Mouse (Mus musculus): ENCODE measurements at regions not wholly inside any gene's neighbourhood (a gene's known extent, or its start where the extent isn't known, plus 50 kb on each side); places are given as distances from the start of the nearest gene placed in this dataset.

DNA sequence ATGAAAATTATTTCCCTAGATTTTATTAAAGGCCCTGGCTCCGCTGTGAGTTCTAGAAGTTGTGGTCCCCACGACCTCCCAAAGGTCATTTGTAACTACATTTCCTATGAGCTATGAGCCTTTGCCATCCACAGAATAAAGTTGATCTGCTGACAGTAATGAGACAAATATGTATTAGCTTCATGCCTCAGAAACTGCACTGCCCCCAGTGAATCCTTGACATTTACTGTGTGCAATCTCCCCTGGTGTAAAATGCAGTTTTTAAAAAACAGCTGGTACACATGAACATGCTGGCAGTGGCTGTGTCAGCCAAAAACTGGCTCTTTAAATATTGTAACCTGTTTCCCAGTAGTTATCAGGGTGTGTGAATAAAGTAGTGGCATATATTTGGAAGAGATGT, 907.7 kb upstream of the Tenm2 start:
- ATAC-seq: no peak
- Histone ChIP-seq H3K4me2 (ENCODE audit: low read depth, low read length) (no peak overlapping the region), H3K9ac (ENCODE audit: low read depth, low read length) (no peak overlapping the region), H3K4me3 (ENCODE audit: low read length) (no peak overlapping the region), H3K36me3 (ENCODE audit: control insufficient read depth, insufficient read depth, low read length) (no peaks in the 10 kb centered on the region), H3K9me3 (ENCODE audit: control insufficient read depth, low read length) (no peaks in the 10 kb centered on the region), H3K27ac (ENCODE audit: low read length) (no peak overlapping the region), H3K4me1 (ENCODE audit: control insufficient read depth, insufficient read depth, low read length) (no peaks in the 10 kb centered on the region), H3K27me3 (replicated peaks; ENCODE audit: control insufficient read depth, insufficient read depth, low read length) (no peaks in the 10 kb centered on the region)
- 77% methylated on average over 2 of the region's 2 CpGs for WGBS

DNA sequence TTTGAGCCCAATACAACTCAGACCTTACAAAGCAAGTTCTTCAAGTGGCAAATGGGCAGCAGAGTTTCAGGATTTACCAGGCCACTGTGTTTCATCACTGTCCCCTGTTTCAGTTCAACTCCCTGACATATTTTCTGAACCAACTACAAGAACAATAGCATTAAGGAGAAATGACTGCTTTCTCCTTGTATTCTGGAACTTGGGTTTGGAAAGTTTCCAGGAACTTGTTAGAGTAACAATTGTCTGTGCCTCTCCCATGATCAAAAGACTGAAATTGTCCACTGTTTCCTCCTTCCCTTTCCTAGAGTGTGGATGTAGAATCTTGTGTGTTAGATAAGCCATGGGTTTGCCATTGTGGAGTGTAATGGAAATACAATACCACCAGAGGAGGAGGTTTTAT, 893.1 kb upstream of the Tenm2 start:
- Histone ChIP-seq H3K27me3 (replicated peaks; ENCODE audit: control insufficient read depth, insufficient read depth, low read length) (no peaks in the 10 kb centered on the region), H3K4me3 (ENCODE audit: low read length) (no peak overlapping the region), H3K4me2 (ENCODE audit: low read depth, low read length) (no peak overlapping the region), H3K9me3 (ENCODE audit: control insufficient read depth, low read length) (no peaks in the 10 kb centered on the region), H3K27ac (ENCODE audit: low read length) (no peak overlapping the region), H3K9ac (ENCODE audit: low read depth, low read length) (no peak overlapping the region), H3K4me1 (ENCODE audit: control insufficient read depth, insufficient read depth, low read length) (no peaks in the 10 kb centered on the region), H3K36me3 (ENCODE audit: control insufficient read depth, insufficient read depth, low read length) (no peaks in the 10 kb centered on the region)
- ATAC-seq: no peak

GRCm38 (mm10) chr11:38123789-38124330, 888.1 kb upstream of the Tenm2 start:
- 72% methylated on average over 2 of the region's 2 CpGs for WGBS
- Histone ChIP-seq H3K36me3 (ENCODE audit: control insufficient read depth, insufficient read depth, low read length) (no peaks in the 10 kb centered on the region), H3K9ac (ENCODE audit: low read depth, low read length) (no peak overlapping the region), H3K4me1 (ENCODE audit: control insufficient read depth, insufficient read depth, low read length) (no peaks in the 10 kb centered on the region), H3K4me3 (ENCODE audit: low read length) (no peak overlapping the region), H3K4me2 (ENCODE audit: low read depth, low read length) (no peak overlapping the region), H3K27ac (ENCODE audit: low read length) (no peak overlapping the region), H3K27me3 (replicated peaks; ENCODE audit: control insufficient read depth, insufficient read depth, low read length) (no peaks in the 10 kb centered on the region), H3K9me3 (ENCODE audit: control insufficient read depth, low read length) (no peaks in the 10 kb centered on the region)
- no peak for ATAC-seq

DNA sequence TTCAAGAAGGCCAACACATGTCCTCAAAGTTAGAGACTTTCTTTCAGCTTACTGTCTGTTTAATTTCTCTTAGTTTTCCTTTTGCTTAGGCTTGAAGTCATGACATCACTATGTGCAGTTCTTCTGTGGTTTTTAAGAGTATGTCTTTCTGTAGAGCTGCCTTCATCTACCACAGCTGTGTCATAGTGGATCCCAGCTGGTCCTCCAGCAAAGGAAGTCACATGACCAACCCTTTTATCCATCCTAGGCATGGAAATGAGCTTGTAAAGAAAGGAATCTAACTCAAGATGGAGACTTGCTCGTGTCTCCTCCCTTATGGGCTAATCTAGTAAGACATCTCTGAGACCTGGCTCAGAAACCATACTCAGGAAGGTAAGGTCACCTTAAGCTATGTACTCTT, 886.7 kb upstream of the Tenm2 start:
- Histone ChIP-seq H3K27ac (ENCODE audit: low read length) (no peak overlapping the region), H3K4me2 (ENCODE audit: low read depth, low read length) (no peak overlapping the region), H3K9me3 (ENCODE audit: control insufficient read depth, low read length) (no peaks in the 10 kb centered on the region), H3K4me3 (ENCODE audit: low read length) (no peak overlapping the region), H3K9ac (ENCODE audit: low read depth, low read length) (no peak overlapping the region), H3K4me1 (ENCODE audit: control insufficient read depth, insufficient read depth, low read length) (no peaks in the 10 kb centered on the region), H3K27me3 (replicated peaks; ENCODE audit: control insufficient read depth, insufficient read depth, low read length) (no peaks in the 10 kb centered on the region), H3K36me3 (ENCODE audit: control insufficient read depth, insufficient read depth, low read length) (no peaks in the 10 kb centered on the region)
- ATAC-seq: no peak
- 60% methylated on average over 1 of the region's 1 CpGs for WGBS

DNA sequence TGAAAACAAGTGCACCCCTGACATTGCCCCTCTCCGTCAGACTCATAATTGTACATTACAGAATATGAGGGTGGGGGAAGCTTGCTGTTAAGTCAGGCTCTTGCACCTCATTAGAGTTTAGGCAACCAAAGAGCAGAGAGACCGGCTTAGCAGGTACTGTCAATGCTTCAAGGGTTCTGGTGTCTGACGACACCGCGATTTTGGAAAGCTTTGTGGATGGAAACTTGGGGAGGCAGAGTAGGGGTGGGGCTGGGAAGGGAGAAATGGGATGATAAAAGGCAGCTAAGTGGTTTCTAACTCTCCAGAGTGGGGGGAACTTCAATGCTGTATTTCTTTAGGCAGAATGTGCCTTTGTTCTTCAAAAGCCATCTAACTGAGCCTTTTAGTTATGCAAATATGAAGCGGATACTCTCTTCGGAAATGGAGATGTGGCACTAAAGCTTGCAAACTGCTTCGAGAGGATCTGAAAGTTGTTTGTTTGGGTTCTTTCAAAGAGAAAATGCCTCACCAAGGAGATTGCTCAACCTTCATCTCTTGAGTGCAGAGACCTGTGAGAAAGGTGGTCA, 885.4 kb upstream of the Tenm2 start:
- ATAC-seq: no peak
- WGBS: 40% methylated on average over 8 of the region's 8 CpGs
- Histone ChIP-seq H3K27me3 (replicated peaks; ENCODE audit: control insufficient read depth, insufficient read depth, low read length) (no peaks in the 10 kb centered on the region), H3K4me2 (ENCODE audit: low read depth, low read length) (no peak overlapping the region), H3K9me3 (ENCODE audit: control insufficient read depth, low read length) (no peaks in the 10 kb centered on the region), H3K4me3 (ENCODE audit: low read length) (no peak overlapping the region), H3K36me3 (ENCODE audit: control insufficient read depth, insufficient read depth, low read length) (no peaks in the 10 kb centered on the region), H3K27ac (ENCODE audit: low read length) (no peak overlapping the region), H3K4me1 (ENCODE audit: control insufficient read depth, insufficient read depth, low read length) (no peaks in the 10 kb centered on the region), H3K9ac (ENCODE audit: low read depth, low read length) (no peak overlapping the region)

- Histone ChIP-seq H3K4me3 (ENCODE audit: low read length) (no peak overlapping the region), H3K9ac (ENCODE audit: low read depth, low read length) (no peak overlapping the region), H3K36me3 (ENCODE audit: control insufficient read depth, insufficient read depth, low read length) (no peaks in the 10 kb centered on the region), H3K4me1 (ENCODE audit: control insufficient read depth, insufficient read depth, low read length) (no peaks in the 10 kb centered on the region), H3K9me3 (ENCODE audit: control insufficient read depth, low read length) (no peaks in the 10 kb centered on the region), H3K27me3 (replicated peaks; ENCODE audit: control insufficient read depth, insufficient read depth, low read length) (no peaks in the 10 kb centered on the region), H3K27ac (ENCODE audit: low read length) (no peak overlapping the region), H3K4me2 (ENCODE audit: low read depth, low read length) (no peak overlapping the region)
- no peak for ATAC-seq
- 35% methylated on average over 5 of the region's 5 CpGs for WGBS
Measured at GRCm38 (mm10) chr11:38117741-38118140, 882.0 kb upstream of the Tenm2 start.

GRCm38 (mm10) chr11:38092202-38092601, 856.4 kb upstream of the Tenm2 start:
- no peaks in the 10 kb centered on the region for H3K9me3 ChIP-seq (ENCODE audit: control insufficient read depth, low read length)
- ATAC-seq: no peak
- no peaks in the 10 kb centered on the region for H3K36me3 ChIP-seq (ENCODE audit: control insufficient read depth, insufficient read depth, low read length)
- H3K9ac ChIP-seq (ENCODE audit: low read depth, low read length): no peak overlapping the region
- no peaks in the 10 kb centered on the region for H3K4me1 ChIP-seq (ENCODE audit: control insufficient read depth, insufficient read depth, low read length)
- 88% methylated on average over 2 of the region's 2 CpGs for WGBS
- no peak overlapping the region for H3K27ac ChIP-seq (ENCODE audit: low read length)
- H3K4me2 ChIP-seq (ENCODE audit: low read depth, low read length): no peak overlapping the region
- no peaks in the 10 kb centered on the region for H3K27me3 ChIP-seq (replicated peaks; ENCODE audit: control insufficient read depth, insufficient read depth, low read length)
- H3K4me3 ChIP-seq (ENCODE audit: low read length): no peak overlapping the region

DNA sequence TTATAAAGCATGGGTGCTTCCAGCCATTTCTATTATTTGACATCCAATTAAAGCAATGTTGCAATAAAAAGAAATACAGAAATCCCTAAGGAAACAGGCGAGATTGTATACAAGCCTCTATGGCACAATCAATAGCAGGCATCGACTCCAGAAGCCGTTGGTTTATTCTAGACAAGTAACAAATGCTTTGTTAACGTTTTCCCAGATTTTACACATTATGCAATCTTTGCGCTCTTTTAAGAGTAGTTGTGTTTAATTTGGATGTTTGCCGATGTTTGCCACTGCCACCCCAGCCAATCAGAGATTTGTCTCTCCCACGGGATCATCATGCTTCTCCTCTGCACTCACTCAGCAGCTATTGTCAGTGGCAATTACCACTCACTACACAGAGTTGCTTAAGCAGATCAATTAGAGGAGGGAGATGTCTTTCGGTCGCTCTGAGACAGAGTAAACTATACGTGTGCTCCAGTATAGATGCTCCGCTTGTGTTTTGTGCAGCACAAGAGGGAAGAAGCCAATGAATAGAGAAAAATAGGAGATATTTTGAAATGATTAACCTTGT, 839.5 kb upstream of the Tenm2 start:
- no peak for ATAC-seq
- H3K9ac ChIP-seq (ENCODE audit: low read depth, low read length): no peak overlapping the region
- no peaks in the 10 kb centered on the region for H3K9me3 ChIP-seq (ENCODE audit: control insufficient read depth, low read length)
- WGBS: 56% methylated on average over 11 of the region's 11 CpGs
- H3K27me3 ChIP-seq (replicated peaks; ENCODE audit: control insufficient read depth, insufficient read depth, low read length): no peaks in the 10 kb centered on the region
- no peak overlapping the region for H3K27ac ChIP-seq (ENCODE audit: low read length)
- H3K4me2 ChIP-seq (ENCODE audit: low read depth, low read length): no peak overlapping the region
- H3K4me1 ChIP-seq (ENCODE audit: control insufficient read depth, insufficient read depth, low read length): no peaks in the 10 kb centered on the region
- H3K4me3 ChIP-seq (ENCODE audit: low read length): no peak overlapping the region
- no peaks in the 10 kb centered on the region for H3K36me3 ChIP-seq (ENCODE audit: control insufficient read depth, insufficient read depth, low read length)

GRCm38 (mm10) chr11:38069635-38070034, 833.9 kb upstream of the Tenm2 start:
- Histone ChIP-seq H3K36me3 (ENCODE audit: control insufficient read depth, insufficient read depth, low read length) (no peaks in the 10 kb centered on the region), H3K4me2 (ENCODE audit: low read depth, low read length) (no peak overlapping the region), H3K27ac (ENCODE audit: low read length) (no peak overlapping the region), H3K4me1 (ENCODE audit: control insufficient read depth, insufficient read depth, low read length) (no peaks in the 10 kb centered on the region), H3K27me3 (replicated peaks; ENCODE audit: control insufficient read depth, insufficient read depth, low read length) (no peaks in the 10 kb centered on the region), H3K9me3 (ENCODE audit: control insufficient read depth, low read length) (no peaks in the 10 kb centered on the region), H3K9ac (ENCODE audit: low read depth, low read length) (no peak overlapping the region), H3K4me3 (ENCODE audit: low read length) (no peak overlapping the region)
- 54% methylated on average over 4 of the region's 4 CpGs for WGBS
- no peak for ATAC-seq

- H3K4me1 ChIP-seq (ENCODE audit: control insufficient read depth, insufficient read depth, low read length): no peaks in the 10 kb centered on the region
- no peaks in the 10 kb centered on the region for H3K27me3 ChIP-seq (replicated peaks; ENCODE audit: control insufficient read depth, insufficient read depth, low read length)
- no peaks in the 10 kb centered on the region for H3K9me3 ChIP-seq (ENCODE audit: control insufficient read depth, low read length)
- WGBS: 52% methylated on average over 1 of the region's 1 CpGs
- H3K9ac ChIP-seq (ENCODE audit: low read depth, low read length): no peak overlapping the region
- H3K4me3 ChIP-seq (ENCODE audit: low read length): no peak overlapping the region
- no peak overlapping the region for H3K27ac ChIP-seq (ENCODE audit: low read length)
- no peak for ATAC-seq
- no peak overlapping the region for H3K4me2 ChIP-seq (ENCODE audit: low read depth, low read length)
- no peaks in the 10 kb centered on the region for H3K36me3 ChIP-seq (ENCODE audit: control insufficient read depth, insufficient read depth, low read length)
Measured at GRCm38 (mm10) chr11:38067682-38068081, 831.9 kb upstream of the Tenm2 start.

Measured in intestine, embryonic 16.5 days (tissue).